Mouse (Mus musculus) monocyte, adult 2 months (primary cell): Measurements from ENCODE around the gene Acad11.

Source experiments
- DNase-seq, 2 experiments: peaks; one replicate each; pipeline ENCODE4 v3.0.0; 2022; ENCODE audit warnings: low spot score in 2 of 2, low read depth in 1 of 2

Gene Acad11

DNA sequence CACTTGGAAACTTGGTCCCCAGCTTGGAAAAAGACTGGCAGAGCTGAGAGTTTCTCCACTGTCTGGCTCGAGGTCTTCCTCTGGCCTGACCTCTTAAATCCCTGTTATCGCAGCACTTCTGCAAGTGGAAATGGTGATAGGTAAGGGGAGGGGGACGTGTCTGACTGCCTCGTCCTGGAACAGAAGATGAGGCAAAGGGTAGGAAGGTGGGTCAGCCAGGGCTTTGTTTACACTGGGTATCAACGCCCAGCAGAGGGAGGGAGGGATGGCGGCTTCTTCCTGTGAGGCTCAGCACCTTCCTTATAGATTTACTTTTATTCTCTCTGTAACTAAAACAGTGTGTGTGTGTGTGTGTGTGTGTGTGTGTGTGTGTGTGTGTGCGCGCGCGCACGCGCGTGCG lies 79.6 kb downstream of the Acad11 start:
- DNase-seq: no peak

DNA sequence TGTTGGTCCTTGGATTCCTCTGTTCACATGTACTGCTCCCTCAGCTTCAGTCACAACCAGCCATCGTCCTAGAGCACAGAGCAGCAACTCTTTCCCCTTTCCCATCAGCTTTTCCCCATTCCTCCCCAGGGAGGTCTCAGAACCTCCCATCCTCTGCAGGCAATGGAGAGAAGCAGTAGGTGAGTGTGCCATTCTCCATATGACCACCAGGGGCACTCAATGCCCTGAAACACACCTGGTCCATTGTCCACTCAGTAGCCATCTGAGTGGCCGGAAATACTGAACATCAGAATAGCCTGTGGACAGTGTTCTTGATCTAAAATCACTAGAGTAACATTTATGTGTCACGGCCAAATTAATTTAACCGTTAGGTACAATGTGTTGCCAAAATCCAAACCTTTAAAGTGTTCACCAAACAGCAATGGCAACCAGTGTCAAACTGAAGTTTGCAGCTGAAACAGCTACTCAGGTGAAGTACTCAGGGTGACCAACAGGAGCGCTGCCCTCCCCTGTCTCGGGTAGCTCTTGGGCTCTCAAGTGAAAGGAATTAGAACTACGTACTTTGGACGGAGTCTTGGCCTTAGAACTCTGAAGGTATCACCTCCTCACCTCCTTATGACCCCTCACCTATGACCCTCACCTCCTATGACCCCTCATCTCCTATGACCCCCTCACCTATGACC lies 81.3 kb downstream of the Acad11 start:
- no peak for DNase-seq

DNA sequence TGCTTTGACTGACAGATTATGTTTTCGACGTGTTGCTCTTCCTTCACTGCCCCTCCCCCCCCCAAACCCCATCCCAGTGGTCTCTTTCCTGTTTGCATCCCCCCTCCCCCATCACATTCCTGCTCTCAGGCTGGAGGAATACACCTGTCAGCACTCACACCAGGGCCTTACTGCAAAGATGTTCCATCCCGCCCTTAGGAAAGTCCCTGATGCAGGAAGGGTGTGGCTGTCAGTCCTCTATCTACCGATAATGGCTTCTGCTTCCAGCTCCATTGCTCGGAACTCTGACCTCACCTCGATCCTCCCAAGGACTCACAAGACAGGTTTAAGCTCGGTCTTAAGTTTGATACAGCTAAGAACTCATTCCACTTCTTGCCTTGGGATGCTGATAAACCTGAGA lies 83.5 kb downstream of the Acad11 start:
- DNase-seq: no peak

DNA sequence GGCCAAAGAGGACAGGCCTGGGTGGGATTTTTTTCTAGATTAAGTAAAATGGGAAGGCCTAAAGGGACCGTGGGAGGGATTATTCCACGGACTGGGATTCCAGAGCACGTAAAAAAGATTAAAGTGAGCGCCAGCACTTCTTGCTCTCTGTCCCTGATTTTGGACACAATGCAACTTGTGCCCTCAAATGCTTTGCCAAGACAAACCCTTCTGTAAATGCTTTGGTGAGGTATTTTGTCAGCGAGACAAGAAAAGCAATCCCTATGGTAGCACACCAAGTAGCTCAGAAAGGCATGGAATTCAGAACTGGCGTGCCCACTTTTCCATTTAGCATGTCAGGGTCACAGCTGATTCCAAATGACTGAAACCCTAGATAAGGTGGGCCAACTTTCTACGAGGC lies 85.8 kb downstream of the Acad11 start:
- DNase-seq: no peak

DNA sequence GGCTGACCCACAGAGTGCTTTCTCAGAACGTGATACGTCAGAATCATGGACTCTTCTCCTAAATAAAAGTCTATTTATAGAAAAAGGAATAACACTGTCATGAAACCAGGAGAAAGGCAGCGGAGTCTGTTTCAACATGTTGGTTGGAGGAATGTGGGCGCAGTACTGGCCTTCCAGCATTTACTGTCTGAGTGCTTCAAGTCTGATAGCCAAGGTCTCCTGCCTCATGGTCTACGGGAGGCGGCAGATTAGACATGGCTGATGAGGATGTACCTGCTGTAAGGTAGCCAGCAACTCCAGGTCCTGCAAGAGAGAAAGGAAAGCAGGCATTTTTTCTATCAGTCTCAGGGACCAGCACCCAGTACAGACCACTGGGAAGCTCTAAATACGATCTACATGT lies 88.9 kb downstream of the Acad11 start:
- DNase-seq: no peak

DNA sequence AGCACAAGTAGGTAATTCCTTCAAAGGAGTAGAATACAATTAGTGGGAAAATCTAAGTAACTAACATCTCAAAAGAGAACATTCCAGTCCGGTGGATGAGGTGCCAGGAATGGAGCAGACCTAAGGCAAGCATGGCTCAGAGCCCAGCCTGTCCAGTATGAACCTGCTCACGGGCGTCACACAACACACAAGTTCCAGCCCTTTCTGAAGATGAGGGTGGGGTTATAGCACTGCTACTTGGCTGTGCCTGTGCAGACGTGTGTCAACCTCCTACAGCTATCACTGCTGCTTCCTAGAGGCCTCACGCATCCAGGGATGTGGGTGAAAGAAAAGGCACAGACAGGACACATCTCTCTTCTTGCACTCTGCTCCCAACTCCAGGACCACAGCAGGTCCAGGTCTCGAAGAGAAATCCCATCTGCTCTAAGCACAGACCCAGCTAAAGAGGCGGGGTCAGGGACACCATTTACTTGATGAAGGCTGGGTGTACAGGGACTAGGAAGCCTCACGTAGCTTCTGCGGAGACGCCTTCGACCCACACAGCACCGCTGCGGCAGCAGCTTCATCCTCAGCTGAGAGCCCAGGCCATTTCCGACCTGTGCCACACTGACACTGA lies 92.0 kb downstream of the Acad11 start:
- DNase-seq: no peak

DNA sequence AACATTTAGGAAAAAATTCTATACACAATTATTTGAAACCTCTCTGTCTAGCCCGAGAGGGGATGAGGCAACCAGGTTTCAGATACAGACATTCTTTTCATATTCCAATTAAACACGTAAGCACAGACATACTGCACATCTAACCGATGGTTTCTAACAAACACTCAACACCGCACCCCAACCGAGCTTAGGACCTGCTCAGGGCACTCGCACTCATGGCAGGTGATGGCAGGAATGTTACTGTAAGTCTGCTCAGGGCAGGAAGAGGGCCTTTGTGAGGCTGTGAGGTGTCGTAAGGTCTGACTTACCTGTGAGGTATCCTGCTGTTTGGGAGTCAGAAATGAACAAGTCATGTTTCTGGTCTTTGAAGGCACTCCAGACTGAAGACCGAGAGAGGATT lies 93.3 kb downstream of the Acad11 start:
- no peak for DNase-seq

DNA sequence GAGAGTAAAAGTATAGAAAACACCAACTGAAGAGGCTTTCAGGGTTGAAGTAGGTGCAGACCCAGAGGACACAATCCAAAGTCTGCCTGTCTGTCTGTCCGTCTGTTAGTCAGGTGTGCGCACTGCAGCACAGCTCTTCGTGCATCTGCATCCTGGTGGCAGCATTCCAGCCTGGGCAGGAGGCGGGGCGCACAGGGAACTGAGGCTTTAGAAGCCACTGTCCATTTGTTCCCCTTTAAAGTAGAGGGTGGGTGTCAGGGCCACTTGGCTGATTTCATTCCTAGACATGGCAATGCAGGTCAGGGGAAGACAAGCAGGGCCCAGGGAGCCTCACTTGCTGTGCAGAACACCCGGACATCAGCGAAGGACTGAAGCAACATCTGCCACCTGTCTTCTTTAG lies 94.1 kb downstream of the Acad11 start:
- no peak for DNase-seq

DNA sequence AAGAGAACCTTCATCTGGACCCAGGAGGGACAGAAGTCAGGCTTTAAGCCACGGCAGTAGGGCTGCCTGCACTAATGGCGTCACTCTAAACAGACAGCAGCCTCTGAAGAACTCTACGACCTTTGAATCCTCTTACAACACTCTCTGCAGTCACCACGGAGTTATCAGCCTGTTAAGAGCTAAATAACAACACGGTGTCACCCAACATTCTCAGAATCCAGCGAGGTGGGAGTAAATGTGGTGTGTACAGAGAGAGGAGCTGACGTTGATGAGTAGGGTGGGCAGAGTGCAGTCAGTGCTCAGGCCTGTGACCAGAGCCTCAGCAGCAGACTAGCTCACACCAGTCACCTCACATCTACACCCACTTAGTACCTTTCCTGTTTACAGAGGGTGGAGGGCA lies 97.9 kb downstream of the Acad11 start:
- DNase-seq: no peak

DNA sequence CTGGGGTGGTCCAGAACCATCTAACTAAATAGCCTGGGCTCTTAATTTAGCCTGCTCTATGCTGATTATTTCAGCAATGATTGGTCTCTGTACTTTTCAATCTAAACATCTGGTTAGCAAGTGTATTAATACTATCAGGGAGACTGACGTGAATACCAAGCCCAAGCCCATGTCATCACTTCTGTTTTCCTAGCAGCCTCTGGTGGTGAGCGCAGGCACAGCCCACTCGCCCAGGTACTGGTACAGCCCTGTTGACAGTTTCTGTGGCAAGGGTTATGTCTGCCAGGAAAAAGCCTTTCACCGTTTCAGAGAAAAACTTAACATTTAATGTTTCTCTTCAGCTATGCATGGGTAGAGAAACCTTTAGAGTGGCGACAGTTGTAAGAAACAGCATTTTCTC lies 101.0 kb downstream of the Acad11 start:
- DNase-seq: no peak

DNA sequence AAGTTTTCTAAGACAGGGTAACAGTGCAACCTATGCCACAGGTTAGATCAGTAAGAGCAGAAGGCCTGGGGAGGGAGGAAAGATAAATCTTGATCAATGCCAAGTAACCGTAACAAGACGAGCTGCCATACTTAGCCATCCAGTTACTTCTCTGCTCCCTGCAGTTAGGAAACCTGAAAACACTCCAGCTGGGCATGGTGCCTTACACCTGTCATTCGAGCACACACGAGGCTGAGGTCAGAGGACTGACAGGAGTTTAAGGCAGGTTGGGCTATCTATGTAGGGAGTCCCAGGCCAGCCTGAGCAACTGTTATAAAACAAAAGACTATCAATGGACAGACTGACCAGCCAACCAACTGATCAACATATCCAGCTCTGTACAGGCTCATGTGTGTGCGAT lies 102.7 kb downstream of the Acad11 start:
- DNase-seq: no peak

DNA sequence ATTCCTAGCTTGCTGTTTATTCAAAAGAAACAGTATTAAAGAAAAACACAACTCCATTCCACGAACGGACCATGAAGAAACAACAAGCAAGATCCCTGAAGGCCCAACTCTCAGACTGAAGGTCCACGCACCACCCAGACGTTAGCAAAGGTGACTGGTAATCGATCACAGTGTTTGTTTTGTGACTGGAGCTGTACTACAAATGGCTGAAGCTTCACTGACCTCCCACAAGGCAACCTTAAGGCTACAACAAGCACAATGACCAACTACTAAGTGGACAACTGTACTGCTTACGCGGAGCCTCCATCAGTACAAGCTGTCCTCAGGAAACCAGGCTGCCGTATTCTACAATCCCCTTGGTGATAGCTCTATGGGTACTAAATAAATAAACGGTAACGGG lies 106.8 kb downstream of the Acad11 start:
- DNase-seq: no peak

DNA sequence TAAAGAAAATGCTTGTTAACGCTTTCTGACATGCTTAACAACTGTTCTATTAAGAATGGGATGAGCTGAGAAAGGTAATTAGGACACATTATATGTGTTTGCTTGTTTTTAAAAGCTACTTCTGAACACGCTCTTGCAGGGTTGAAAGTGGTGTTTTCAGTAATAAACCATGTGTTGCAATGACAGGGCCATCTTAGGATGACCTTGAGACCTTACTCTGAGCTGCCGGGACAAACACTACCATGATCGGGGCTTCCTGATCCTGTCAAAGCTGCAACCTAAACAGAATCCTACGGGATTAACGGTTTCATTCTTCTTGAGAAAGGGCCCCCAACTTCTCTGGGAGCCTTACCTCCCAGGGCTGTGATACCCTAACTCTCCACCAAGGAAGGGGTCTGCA lies 108.5 kb downstream of the Acad11 start:
- no peak for DNase-seq

DNA sequence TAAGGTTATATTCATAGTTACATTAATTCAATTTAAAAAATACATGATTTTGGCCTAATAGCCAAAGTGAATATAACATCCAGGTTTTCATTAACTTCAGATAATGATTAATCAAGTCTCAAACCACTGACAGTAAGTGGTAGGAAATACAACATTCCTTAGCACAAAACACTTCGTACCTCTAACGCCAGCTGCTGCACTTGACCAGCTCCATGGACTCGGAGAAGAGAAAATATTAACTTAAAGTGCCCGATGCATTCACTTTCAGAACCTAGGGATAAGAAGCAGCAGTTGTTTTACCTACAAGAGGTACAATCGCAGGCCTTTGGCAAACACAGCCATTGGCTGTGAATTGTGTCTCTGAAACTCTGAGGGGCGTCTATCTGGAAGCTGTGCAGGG lies 109.2 kb downstream of the Acad11 start:
- no peak for DNase-seq
